ENCODE assay signal across 19 mouse cellular contexts in genomic region chr5:133267887-133268286, GRCm38 (mm10).
DNase-seq lines count a peak whose midpoint lies in the region; ATAC-seq lines count a peak whose summit lies in the region.
"Had no signal": no experiment of that assay in that cellular context is flagged by ENCODE, and none has a peak within 500 bp of the region (broad histone marks: within the 10 kb centered on the region; RNA-seq: fewer than 3 reads in every experiment).

No protein-coding gene starts in this region.

- DNase-seq in cerebellum, adult 9-10 months = peak; percentile 3
- DNase-seq in cerebellum, adult 11-12 months = no peak
- DNase-seq in right cerebral cortex, adult 2 months (ENCODE audit: low spot score in 2 of 2) = peak; percentile 10 to 35
- DNase-seq in right cerebral cortex, postnatal 14 days = no peak
- DNase-seq in lung, postnatal 14 days = peak; percentile 3
- DNase-seq in telencephalon, adult 2 months (ENCODE audit: low read depth, low spot score) = peak; percentile 6
- no peak for DNase-seq in hindbrain, embryonic 14.5 days (ENCODE audit: low spot score)
- DNase-seq in cerebellum, postnatal 36 days = no peak
- DNase-seq: embryo, embryonic 11 days; thymus, postnatal 25 days had no signal

- H3K4me1 ChIP-seq in hindbrain, embryonic 14.5 days (replicated peaks; ENCODE audit: control insufficient read depth, insufficient read depth, low read length) = no peaks in the 10 kb centered on the region
- H3K4me1 ChIP-seq: intestine, embryonic 15.5 days; limb, embryonic 12.5 days; liver, embryonic 12.5 days; midbrain, embryonic 12.5 days; neural tube, embryonic 12.5 days had no signal

- no peaks in the 10 kb centered on the region for H3K9me3 ChIP-seq in hindbrain, embryonic 14.5 days (ENCODE audit: control insufficient read depth, low read length)
- H3K9me3 ChIP-seq: heart, embryonic 12.5 days; hindbrain, embryonic 13.5 days; intestine, embryonic 15.5 days; limb, embryonic 12.5 days; liver, embryonic 12.5 days; midbrain, embryonic 12.5 days; neural tube, embryonic 12.5 days had no signal

- WGBS in hindbrain, embryonic 14.5 days = 70% methylated on average over 7 of the region's 7 CpGs

- H3K4me2 ChIP-seq in hindbrain, embryonic 14.5 days (replicated peaks) = no peak overlapping the region
- H3K4me2 ChIP-seq: heart, embryonic 12.5 days; hindbrain, embryonic 13.5 days; intestine, embryonic 15.5 days; limb, embryonic 12.5 days; liver, embryonic 12.5 days; midbrain, embryonic 12.5 days; neural tube, embryonic 12.5 days had no signal

- H3K36me3 ChIP-seq in hindbrain, embryonic 14.5 days (replicated peaks; ENCODE audit: control insufficient read depth, insufficient read depth) = no peaks in the 10 kb centered on the region
- H3K36me3 ChIP-seq: G1E; heart, embryonic 12.5 days; hindbrain, embryonic 13.5 days; intestine, embryonic 15.5 days; limb, embryonic 12.5 days; liver, embryonic 12.5 days; midbrain, embryonic 12.5 days; neural tube, embryonic 12.5 days had no signal

- H3K27me3 ChIP-seq in hindbrain, embryonic 14.5 days (ENCODE audit: control insufficient read depth, insufficient read depth, low read length) = no peaks in the 10 kb centered on the region
- H3K27me3 ChIP-seq: hindbrain, embryonic 13.5 days; intestine, embryonic 15.5 days; limb, embryonic 12.5 days; liver, embryonic 12.5 days; midbrain, embryonic 12.5 days; neural tube, embryonic 12.5 days had no signal

- H3K27ac ChIP-seq in hindbrain, embryonic 14.5 days = no peak overlapping the region
- H3K27ac ChIP-seq: hindbrain, embryonic 13.5 days; intestine, embryonic 15.5 days; limb, embryonic 12.5 days; liver, embryonic 12.5 days; midbrain, embryonic 12.5 days; neural tube, embryonic 12.5 days had no signal

- no peak for ATAC-seq in hindbrain, embryonic 14.5 days (ENCODE audit: low FRiP score)
- ATAC-seq: forebrain, embryonic 16.5 days; intestine, embryonic 15.5 days; liver, embryonic 12.5 days had no signal

- H3K4me3 ChIP-seq in hindbrain, embryonic 14.5 days (replicated peaks; ENCODE audit: low read length) = no peak overlapping the region
- H3K4me3 ChIP-seq: heart, embryonic 12.5 days; hindbrain, embryonic 13.5 days; intestine, embryonic 15.5 days; limb, embryonic 12.5 days; liver, embryonic 12.5 days; midbrain, embryonic 12.5 days; neural tube, embryonic 12.5 days had no signal

- H3K9ac ChIP-seq in hindbrain, embryonic 14.5 days = no peak overlapping the region
- H3K9ac ChIP-seq: heart, embryonic 12.5 days; hindbrain, embryonic 13.5 days; intestine, embryonic 15.5 days; limb, embryonic 12.5 days; liver, embryonic 12.5 days; midbrain, embryonic 12.5 days; neural tube, embryonic 12.5 days had no signal

Comparison
In these comparisons a context has a peak if more than half of its experiments do, and no peak if none do; other contexts are left out.
1. DNase-seq: peak in cerebellum, adult 9-10 months (single experiment), right cerebral cortex, adult 2 months (2 of 2), lung, postnatal 14 days (single experiment) and telencephalon, adult 2 months (single experiment); none in cerebellum, adult 11-12 months (single experiment), right cerebral cortex, postnatal 14 days (single experiment), hindbrain, embryonic 14.5 days (single experiment) and cerebellum, postnatal 36 days (0 of 2).